Mouse (Mus musculus): ENCODE results near the gene Col18a1. TPM values are rescaled to one million over a fixed set of nuclear protein-coding genes. Genes with fewer than 3 reads are reported as not detected.
A peak's percentile ranks its signal among the peaks of the same experiment; 100 is the strongest.

Col18a1 gene
- polyA plus RNA-seq, 1 experiment, result 402 TPM

- no peak overlapping the region for H3K4me3 ChIP-seq
- no peak overlapping the region for H3ac ChIP-seq (ENCODE audit: control insufficient read depth, insufficient read length)
- no peaks in the 10 kb centered on the region for H3K27me3 ChIP-seq (ENCODE audit: control insufficient read depth, insufficient read depth, insufficient read length)
- H3K36me3 ChIP-seq (ENCODE audit: control insufficient read depth, insufficient read depth), result no peaks in the 10 kb centered on the region
- no peaks in the 10 kb centered on the region for H3K79me2 ChIP-seq (ENCODE audit: control insufficient read depth, insufficient read depth)
- no peak overlapping the region for H3K4me2 ChIP-seq (ENCODE audit: low read depth)
- TF ChIP-seq USF1 (IDR thresholded peaks at IDR 0.05; ENCODE audit: low read depth) (no peak), TCF3 (IDR thresholded peaks at IDR 0.05; ENCODE audit: insufficient read length, low read depth) (no peak), MYOG (IDR thresholded peaks at IDR 0.05; ENCODE audit: control insufficient read depth in 1 of 3, insufficient read depth in 1 of 3, insufficient read length in 2 of 3, low read depth in 2 of 3) (no peak), REST (IDR thresholded peaks at IDR 0.05; ENCODE audit: insufficient read depth, insufficient read length) (no peak), TCF12 (IDR thresholded peaks at IDR 0.05; ENCODE audit: insufficient read depth, poor library complexity, severe bottlenecking) (no peak)
Measured at GRCm38 (mm10) chr10:77203960-77204359, 37.6 kb upstream of the Col18a1 start.

- no peaks in the 10 kb centered on the region for H3K27me3 ChIP-seq (ENCODE audit: control insufficient read depth, insufficient read depth, insufficient read length)
- H3K36me3 ChIP-seq (ENCODE audit: control insufficient read depth, insufficient read depth), result no peaks in the 10 kb centered on the region
- H3ac ChIP-seq (ENCODE audit: control insufficient read depth, insufficient read length), result no peak overlapping the region
- H3K4me3 ChIP-seq, result no peak overlapping the region
- H3K4me2 ChIP-seq (ENCODE audit: low read depth), result peak overlapping the region; percentile 60
- no peaks in the 10 kb centered on the region for H3K79me2 ChIP-seq (ENCODE audit: control insufficient read depth, insufficient read depth)
- peak; percentile 27 to 84 (median 82) for TF ChIP-seq MYOD1 (IDR thresholded peaks at IDR 0.05; ENCODE audit: control insufficient read depth in 1 of 3, insufficient read length in 2 of 3, low read depth in 2 of 3)
- peak; percentile 51 for TF ChIP-seq TCF12 (IDR thresholded peaks at IDR 0.05; ENCODE audit: insufficient read depth, poor library complexity, severe bottlenecking)
- no peak for TF ChIP-seq MAX (IDR thresholded peaks at IDR 0.05; ENCODE audit: low read depth)
- peak; percentile 30 to 74 (median 37) for TF ChIP-seq MYOG (IDR thresholded peaks at IDR 0.05; ENCODE audit: control insufficient read depth in 1 of 3, insufficient read depth in 1 of 3, insufficient read length in 2 of 3, low read depth in 2 of 3)
Measured at GRCm38 (mm10) chr10:77201919-77202318, 35.6 kb upstream of the Col18a1 start.

- H3K4me2 ChIP-seq (ENCODE audit: low read depth), result no peak overlapping the region
- no peaks in the 10 kb centered on the region for H3K27me3 ChIP-seq (ENCODE audit: control insufficient read depth, insufficient read depth, insufficient read length)
- TF ChIP-seq TCF12 (IDR thresholded peaks at IDR 0.05; ENCODE audit: insufficient read depth, poor library complexity, severe bottlenecking) (no peak), REST (IDR thresholded peaks at IDR 0.05; ENCODE audit: insufficient read depth, insufficient read length) (no peak)
- H3K4me3 ChIP-seq, result no peak overlapping the region
- no peaks in the 10 kb centered on the region for H3K36me3 ChIP-seq (ENCODE audit: control insufficient read depth, insufficient read depth)
- no peak overlapping the region for H3ac ChIP-seq (ENCODE audit: control insufficient read depth, insufficient read length)
- H3K79me2 ChIP-seq (ENCODE audit: control insufficient read depth, insufficient read depth), result no peaks in the 10 kb centered on the region
Measured at GRCm38 (mm10) chr10:77200295-77200694, 33.9 kb upstream of the Col18a1 start.

- H3ac ChIP-seq (ENCODE audit: control insufficient read depth, insufficient read length), result no peak overlapping the region
- no peak overlapping the region for H3K4me3 ChIP-seq
- TF ChIP-seq POLR2A (IDR thresholded peaks at IDR 0.05; ENCODE audit: insufficient read length, low read depth), result no peak
- TF ChIP-seq REST (IDR thresholded peaks at IDR 0.05; ENCODE audit: insufficient read depth, insufficient read length), result no peak
- TF ChIP-seq TCF3 (IDR thresholded peaks at IDR 0.05; ENCODE audit: insufficient read length, low read depth), result no peak
- no peak for TF ChIP-seq POLR2AphosphoS2 (IDR thresholded peaks at IDR 0.05; ENCODE audit: insufficient read length, low read depth)
- no peak for TF ChIP-seq E2F4 (IDR thresholded peaks at IDR 0.05; ENCODE audit: insufficient read depth)
- no peak for TF ChIP-seq MYOD1 (IDR thresholded peaks at IDR 0.05; ENCODE audit: control insufficient read depth in 1 of 3, insufficient read length in 2 of 3, low read depth in 2 of 3)
- TF ChIP-seq MYOG (IDR thresholded peaks at IDR 0.05; ENCODE audit: control insufficient read depth in 1 of 3, insufficient read depth in 1 of 3, insufficient read length in 2 of 3, low read depth in 2 of 3), result no peak
- no peaks in the 10 kb centered on the region for H3K36me3 ChIP-seq (ENCODE audit: control insufficient read depth, insufficient read depth)
- H3K27me3 ChIP-seq (ENCODE audit: control insufficient read depth, insufficient read depth, insufficient read length), result no peaks in the 10 kb centered on the region
- no peak overlapping the region for H3K4me2 ChIP-seq (ENCODE audit: low read depth)
- H3K79me2 ChIP-seq (ENCODE audit: control insufficient read depth, insufficient read depth), result no peaks in the 10 kb centered on the region
Measured at GRCm38 (mm10) chr10:77199229-77199628, 32.9 kb upstream of the Col18a1 start.

- no peaks in the 10 kb centered on the region for H3K36me3 ChIP-seq (ENCODE audit: control insufficient read depth, insufficient read depth)
- no peak overlapping the region for H3ac ChIP-seq (ENCODE audit: control insufficient read depth, insufficient read length)
- H3K4me2 ChIP-seq (ENCODE audit: low read depth), result no peak overlapping the region
- H3K27me3 ChIP-seq (ENCODE audit: control insufficient read depth, insufficient read depth, insufficient read length), result no peaks in the 10 kb centered on the region
- H3K79me2 ChIP-seq (ENCODE audit: control insufficient read depth, insufficient read depth), result no peaks in the 10 kb centered on the region
- no peak overlapping the region for H3K4me3 ChIP-seq
- TF ChIP-seq REST (IDR thresholded peaks at IDR 0.05; ENCODE audit: insufficient read depth, insufficient read length), result no peak
- no peak for TF ChIP-seq CEBPB (IDR thresholded peaks at IDR 0.05; ENCODE audit: insufficient read depth, poor library complexity, severe bottlenecking)
- TF ChIP-seq POLR2A (IDR thresholded peaks at IDR 0.05; ENCODE audit: insufficient read length, low read depth), result no peak
Measured at GRCm38 (mm10) chr10:77197469-77198209, 31.3 kb upstream of the Col18a1 start.

- no peaks in the 10 kb centered on the region for H3K36me3 ChIP-seq (ENCODE audit: control insufficient read depth, insufficient read depth)
- H3ac ChIP-seq (ENCODE audit: control insufficient read depth, insufficient read length), result no peak overlapping the region
- no peaks in the 10 kb centered on the region for H3K27me3 ChIP-seq (ENCODE audit: control insufficient read depth, insufficient read depth, insufficient read length)
- no peak overlapping the region for H3K4me2 ChIP-seq (ENCODE audit: low read depth)
- H3K79me2 ChIP-seq (ENCODE audit: control insufficient read depth, insufficient read depth), result no peaks in the 10 kb centered on the region
- no peak overlapping the region for H3K4me3 ChIP-seq
- TF ChIP-seq E2F4 (IDR thresholded peaks at IDR 0.05; ENCODE audit: insufficient read depth) (no peak), SRF (IDR thresholded peaks at IDR 0.05; ENCODE audit: control insufficient read depth, insufficient read length, low read depth) (no peak), POLR2A (IDR thresholded peaks at IDR 0.05; ENCODE audit: insufficient read length, low read depth) (no peak), CEBPB (IDR thresholded peaks at IDR 0.05; ENCODE audit: insufficient read depth, poor library complexity, severe bottlenecking) (no peak), TCF12 (IDR thresholded peaks at IDR 0.05; ENCODE audit: insufficient read depth, poor library complexity, severe bottlenecking) (no peak), REST (IDR thresholded peaks at IDR 0.05; ENCODE audit: insufficient read depth, insufficient read length) (no peak), MYOD1 (IDR thresholded peaks at IDR 0.05; ENCODE audit: control insufficient read depth in 1 of 3, insufficient read length in 2 of 3, low read depth in 2 of 3) (no peak), TCF3 (IDR thresholded peaks at IDR 0.05; ENCODE audit: insufficient read length, low read depth) (no peak), MAX (IDR thresholded peaks at IDR 0.05; ENCODE audit: low read depth) (no peak), USF1 (IDR thresholded peaks at IDR 0.05; ENCODE audit: low read depth) (no peak), POLR2AphosphoS2 (IDR thresholded peaks at IDR 0.05; ENCODE audit: insufficient read length, low read depth) (no peak), MYOG (IDR thresholded peaks at IDR 0.05; ENCODE audit: control insufficient read depth in 1 of 3, insufficient read depth in 1 of 3, insufficient read length in 2 of 3, low read depth in 2 of 3) (no peak)
Measured at GRCm38 (mm10) chr10:77196676-77197075, 30.3 kb upstream of the Col18a1 start.

Data from myocyte (in vitro differentiated cells).